Mouse (Mus musculus): ENCODE results near the gene Agrp. TPM values are rescaled to one million over a fixed set of nuclear protein-coding genes. Genes with fewer than 3 reads are reported as not detected.
A peak's percentile ranks its signal among the peaks of the same experiment; 100 is the strongest.

Gene Agrp
- polyA plus RNA-seq, 1 experiment from 2014 or later, result 1.8 TPM

- Histone ChIP-seq H3K9ac (ENCODE audit: low read length) (no peak overlapping the region), H3K27me3 (replicated peaks; ENCODE audit: control insufficient read depth, insufficient read depth, low read length) (no peaks in the 10 kb centered on the region), H3K27ac (ENCODE audit: low read depth, low read length) (no peak overlapping the region), H3K36me3 (ENCODE audit: control insufficient read depth, insufficient read depth, low read length) (peaks cover 34% of the 10 kb centered on the region), H3K4me2 (ENCODE audit: low read length) (no peak overlapping the region), H3K9me3 (replicated peaks; ENCODE audit: control insufficient read depth, low read length) (no peaks in the 10 kb centered on the region), H3K4me1 (ENCODE audit: control insufficient read depth, insufficient read depth, low read length) (no peaks in the 10 kb centered on the region), H3K4me3 (ENCODE audit: low read depth, low read length) (no peak overlapping the region)
- WGBS, result 78% methylated on average over 3 of the region's 3 CpGs
- no peak for ATAC-seq
- no peak for DNase-seq (ENCODE audit: low spot score)
Observed at GRCm38 (mm10) chr8:105529271-105529670, 107.9 kb downstream of the Agrp start.

- Histone ChIP-seq H3K9ac (ENCODE audit: low read length) (no peak overlapping the region), H3K27me3 (replicated peaks; ENCODE audit: control insufficient read depth, insufficient read depth, low read length) (no peaks in the 10 kb centered on the region), H3K27ac (ENCODE audit: low read depth, low read length) (no peak overlapping the region), H3K4me3 (ENCODE audit: low read depth, low read length) (no peak overlapping the region), H3K36me3 (ENCODE audit: control insufficient read depth, insufficient read depth, low read length) (peaks cover 40% of the 10 kb centered on the region), H3K9me3 (replicated peaks; ENCODE audit: control insufficient read depth, low read length) (no peaks in the 10 kb centered on the region), H3K4me2 (ENCODE audit: low read length) (no peak overlapping the region), H3K4me1 (ENCODE audit: control insufficient read depth, insufficient read depth, low read length) (no peaks in the 10 kb centered on the region)
- WGBS, result 90% methylated on average over 1 of the region's 1 CpGs
- no peak for DNase-seq (ENCODE audit: low spot score)
- no peak for ATAC-seq
Observed at GRCm38 (mm10) chr8:105528206-105528605, 109.0 kb downstream of the Agrp start.

DNA sequence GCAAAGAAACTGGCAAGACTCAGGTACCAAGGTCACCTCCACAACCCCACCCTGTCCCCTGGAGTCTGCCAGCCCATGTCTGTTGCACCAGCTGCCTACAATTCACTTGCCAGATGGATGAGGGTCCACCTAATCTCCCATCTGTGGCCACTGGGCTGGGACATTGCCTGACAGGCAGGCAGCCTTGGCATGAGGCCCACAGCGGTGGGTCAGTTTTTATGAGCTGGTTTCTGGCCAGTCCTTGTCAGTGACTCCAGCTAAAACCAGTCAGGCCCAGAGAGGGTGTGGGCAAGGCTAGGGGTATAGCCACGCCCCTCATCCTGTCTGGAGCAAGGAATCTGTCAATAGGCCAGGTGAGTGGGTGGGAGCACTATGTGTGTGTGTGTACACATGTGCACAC, 110.1 kb downstream of the Agrp start:
- no peaks in the 10 kb centered on the region for H3K27me3 ChIP-seq (replicated peaks; ENCODE audit: control insufficient read depth, insufficient read depth, low read length)
- H3K27ac ChIP-seq (ENCODE audit: low read depth, low read length), result no peak overlapping the region
- no peak for ATAC-seq
- no peak overlapping the region for H3K9ac ChIP-seq (ENCODE audit: low read length)
- H3K4me1 ChIP-seq (ENCODE audit: control insufficient read depth, insufficient read depth, low read length), result no peaks in the 10 kb centered on the region
- no peak overlapping the region for H3K4me2 ChIP-seq (ENCODE audit: low read length)
- H3K9me3 ChIP-seq (replicated peaks; ENCODE audit: control insufficient read depth, low read length), result no peaks in the 10 kb centered on the region
- no peak for DNase-seq (ENCODE audit: low spot score)
- WGBS, result 84% methylated on average over 2 of the region's 2 CpGs
- H3K36me3 ChIP-seq (ENCODE audit: control insufficient read depth, insufficient read depth, low read length), result peaks cover 46% of the 10 kb centered on the region
- H3K4me3 ChIP-seq (ENCODE audit: low read depth, low read length), result no peak overlapping the region

- whole genome bisulfite sequencing, result 91% methylated on average over 9 of the region's 9 CpGs
- Histone ChIP-seq H3K27ac (ENCODE audit: low read depth, low read length) (no peak overlapping the region), H3K9me3 (replicated peaks; ENCODE audit: control insufficient read depth, low read length) (no peaks in the 10 kb centered on the region), H3K4me1 (ENCODE audit: control insufficient read depth, insufficient read depth, low read length) (peaks cover 8% of the 10 kb centered on the region), H3K27me3 (replicated peaks; ENCODE audit: control insufficient read depth, insufficient read depth, low read length) (peaks cover 4% of the 10 kb centered on the region; the same call in 1 of the 2 replicates), H3K9ac (ENCODE audit: low read length) (no peak overlapping the region), H3K4me3 (ENCODE audit: low read depth, low read length) (no peak overlapping the region), H3K36me3 (ENCODE audit: control insufficient read depth, insufficient read depth, low read length) (peaks cover 35% of the 10 kb centered on the region), H3K4me2 (ENCODE audit: low read length) (no peak overlapping the region)
- ATAC-seq, result no peak
- no peak for DNase-seq (ENCODE audit: low spot score)
Observed at GRCm38 (mm10) chr8:105522890-105523289, 114.3 kb downstream of the Agrp start.

GRCm38 (mm10) chr8:105521995-105522769, 115.0 kb downstream of the Agrp start:
- Histone ChIP-seq H3K4me2 (ENCODE audit: low read length) (no peak overlapping the region), H3K4me1 (ENCODE audit: control insufficient read depth, insufficient read depth, low read length) (peaks cover 8% of the 10 kb centered on the region), H3K9me3 (replicated peaks; ENCODE audit: control insufficient read depth, low read length) (no peaks in the 10 kb centered on the region), H3K9ac (ENCODE audit: low read length) (no peak overlapping the region), H3K36me3 (ENCODE audit: control insufficient read depth, insufficient read depth, low read length) (peaks cover 33% of the 10 kb centered on the region), H3K27me3 (replicated peaks; ENCODE audit: control insufficient read depth, insufficient read depth, low read length) (peaks cover 5% of the 10 kb centered on the region), H3K27ac (ENCODE audit: low read depth, low read length) (no peak overlapping the region), H3K4me3 (ENCODE audit: low read depth, low read length) (no peak overlapping the region)
- DNase-seq (ENCODE audit: low spot score) (no peak), ATAC-seq (no peak)
- WGBS, result 89% methylated on average over 21 of the region's 21 CpGs

- Histone ChIP-seq H3K27me3 (replicated peaks; ENCODE audit: control insufficient read depth, insufficient read depth, low read length) (peaks cover 15% of the 10 kb centered on the region), H3K9me3 (replicated peaks; ENCODE audit: control insufficient read depth, low read length) (no peaks in the 10 kb centered on the region), H3K4me1 (ENCODE audit: control insufficient read depth, insufficient read depth, low read length) (peaks cover 11% of the 10 kb centered on the region), H3K27ac (ENCODE audit: low read depth, low read length) (peak overlapping the region; percentile 21; the same call in 1 of the 2 replicates), H3K4me3 (ENCODE audit: low read depth, low read length) (no peak overlapping the region), H3K4me2 (ENCODE audit: low read length) (no peak overlapping the region), H3K9ac (ENCODE audit: low read length) (no peak overlapping the region), H3K36me3 (ENCODE audit: control insufficient read depth, insufficient read depth, low read length) (peaks cover 28% of the 10 kb centered on the region)
- WGBS, result 2% methylated on average over 3 of the region's 3 CpGs
- DNase-seq (ENCODE audit: low spot score) (peak; percentile 20), ATAC-seq (no peak)
Observed at GRCm38 (mm10) chr8:105521061-105521460, 116.1 kb downstream of the Agrp start.

GRCm38 (mm10) chr8:105520521-105520920, 116.7 kb downstream of the Agrp start:
- peaks cover 11% of the 10 kb centered on the region for H3K4me1 ChIP-seq (ENCODE audit: control insufficient read depth, insufficient read depth, low read length)
- ATAC-seq, result no peak

DNA sequence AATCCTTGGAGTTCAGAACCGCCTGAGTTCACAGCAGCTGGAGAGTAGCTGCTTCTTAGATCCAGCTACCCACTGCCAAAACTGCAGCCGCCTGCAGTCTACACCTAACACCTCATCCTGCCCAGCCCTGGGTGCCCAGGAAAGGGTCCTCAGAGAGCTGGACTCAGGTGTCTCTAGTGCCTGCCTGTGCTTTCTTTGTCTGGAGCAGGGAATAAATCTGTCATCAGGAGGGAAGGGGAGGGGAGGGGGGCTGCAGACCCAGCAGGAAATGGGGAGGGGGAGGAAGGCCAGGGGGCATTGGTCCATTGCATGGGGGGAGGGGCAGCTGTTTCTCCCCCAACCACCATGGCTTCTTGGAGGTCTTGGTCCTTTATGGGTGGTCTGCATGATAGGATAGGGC, 117.6 kb downstream of the Agrp start:
- ATAC-seq, result no peak
- peaks cover 11% of the 10 kb centered on the region for H3K4me1 ChIP-seq (ENCODE audit: control insufficient read depth, insufficient read depth, low read length)
- peak overlapping the region; percentile 76; the same call in 1 of the 2 replicates for H3K4me2 ChIP-seq (ENCODE audit: low read length)
- no peak overlapping the region for H3K27ac ChIP-seq (ENCODE audit: low read depth, low read length)
- H3K4me3 ChIP-seq (ENCODE audit: low read depth, low read length), result peak overlapping the region; percentile 42
- DNase-seq (ENCODE audit: low spot score), result no peak
- peaks cover 20% of the 10 kb centered on the region for H3K36me3 ChIP-seq (ENCODE audit: control insufficient read depth, insufficient read depth, low read length)
- H3K9ac ChIP-seq (ENCODE audit: low read length), result peak overlapping the region; percentile 66; the same call in 1 of the 2 replicates
- H3K9me3 ChIP-seq (replicated peaks; ENCODE audit: control insufficient read depth, low read length), result no peaks in the 10 kb centered on the region
- peaks cover 15% of the 10 kb centered on the region for H3K27me3 ChIP-seq (replicated peaks; ENCODE audit: control insufficient read depth, insufficient read depth, low read length)
- WGBS, result 11% methylated on average over 2 of the region's 2 CpGs

More at GRCm38 (mm10) chr8:105520521-105520920, 116.7 kb downstream of the Agrp start:
- DNase-seq (ENCODE audit: low spot score), result no peak
- H3K9me3 ChIP-seq (replicated peaks; ENCODE audit: control insufficient read depth, low read length), result no peaks in the 10 kb centered on the region
- peaks cover 15% of the 10 kb centered on the region for H3K27me3 ChIP-seq (replicated peaks; ENCODE audit: control insufficient read depth, insufficient read depth, low read length)
- no peak overlapping the region for H3K4me2 ChIP-seq (ENCODE audit: low read length)
- no peak overlapping the region for H3K9ac ChIP-seq (ENCODE audit: low read length)
- no peak overlapping the region for H3K4me3 ChIP-seq (ENCODE audit: low read depth, low read length)
- H3K27ac ChIP-seq (ENCODE audit: low read depth, low read length), result 0 out of 2 replicates have a peak overlapping the region, but pooled peaks have one; percentile 21
- WGBS, result 25% methylated on average over 5 of the region's 5 CpGs
- H3K36me3 ChIP-seq (ENCODE audit: control insufficient read depth, insufficient read depth, low read length), result peaks cover 28% of the 10 kb centered on the region
